ENCODE assay signal across 10 mouse cellular contexts in the genomic region with DNA sequence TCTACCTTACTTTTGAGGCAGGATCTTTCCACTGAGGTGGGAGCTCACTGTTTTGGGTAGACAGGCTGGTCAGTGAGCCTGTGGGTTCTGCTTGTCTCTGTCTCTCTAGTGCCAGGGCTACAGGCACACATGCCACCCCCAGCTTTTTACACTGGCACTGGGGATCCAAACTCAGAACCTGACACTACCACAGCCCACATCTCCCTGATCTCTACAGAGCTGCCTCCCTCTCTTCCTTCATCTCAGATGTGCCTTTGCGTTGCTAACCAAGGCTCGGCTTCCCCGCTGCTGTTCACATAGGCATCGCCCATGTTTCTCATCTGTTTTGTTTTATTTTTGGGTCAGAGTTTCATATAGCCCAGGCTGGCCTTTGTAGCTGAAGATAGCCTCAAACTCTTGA. TPM values are rescaled to one million over a fixed set of nuclear protein-coding genes. Genes with fewer than 3 reads are reported as not detected.
DNase-seq lines count a peak whose midpoint lies in the region; ATAC-seq and TF ChIP-seq lines count a peak whose summit lies in the region.
"Had no signal": no experiment of that assay in that cellular context is flagged by ENCODE, and none has a peak within 500 bp of the region (broad histone marks: within the 10 kb centered on the region; RNA-seq: fewer than 3 reads in every experiment).

No protein-coding gene starts in this region.

- H3K9ac ChIP-seq in embryonic facial prominence, embryonic 12.5 days, result no peak overlapping the region
- H3K9ac ChIP-seq in kidney, postnatal 0 days (ENCODE audit: low read depth, low read length), result no peak overlapping the region
- H3K9ac ChIP-seq: limb, embryonic 12.5 days had no signal

- no peak overlapping the region for H3K4me3 ChIP-seq in embryonic facial prominence, embryonic 12.5 days
- H3K4me3 ChIP-seq in embryonic facial prominence, embryonic 10.5 days, result no peak overlapping the region
- H3K4me3 ChIP-seq in kidney, postnatal 0 days (replicated peaks; ENCODE audit: low read depth, low read length), result no peak overlapping the region
- no peak overlapping the region for H3K4me3 ChIP-seq in small intestine, adult 2 months (ENCODE audit: low read depth, low read length)
- H3K4me3 ChIP-seq: limb, embryonic 12.5 days had no signal

- TF ChIP-seq CTCF in kidney, postnatal 0 days (IDR thresholded peaks at IDR 0.05; ENCODE audit: low read depth), result no peak
- no peak for TF ChIP-seq CTCF in small intestine, adult 2 months (IDR thresholded peaks at IDR 0.05; ENCODE audit: extremely low read depth, insufficient read length, insufficient replicate concordance, low read depth, low read length)

- DNase-seq in embryonic facial prominence, embryonic 10.5 days (ENCODE audit: low spot score), result no peak
- no peak for DNase-seq in kidney, postnatal 0 days (ENCODE audit: low spot score)
- DNase-seq in kidney, adult 11 months, result no peak
- DNase-seq in brain, adult 2 months (ENCODE audit: low read depth, low spot score), result peak; percentile 24
- no peak for DNase-seq in adrenal gland, postnatal 14 days
- DNase-seq in kidney, postnatal 10 days, result no peak
- DNase-seq: gastrocnemius, postnatal 14 days had no signal

- 0 out of 2 replicates have a peak overlapping the region, but pooled peaks have one; percentile 0 for H3K27ac ChIP-seq in embryonic facial prominence, embryonic 12.5 days
- H3K27ac ChIP-seq in embryonic facial prominence, embryonic 10.5 days (replicated peaks), result no peak overlapping the region
- peak overlapping the region; percentile 48; the same call in 1 of the 2 replicates for H3K27ac ChIP-seq in kidney, postnatal 0 days
- peak overlapping the region; percentile 82 for H3K27ac ChIP-seq in small intestine, adult 2 months (ENCODE audit: insufficient read depth, low read depth, low read length)
- H3K27ac ChIP-seq: limb, embryonic 12.5 days had no signal

- H3K27me3 ChIP-seq in embryonic facial prominence, embryonic 12.5 days, result no peaks in the 10 kb centered on the region
- H3K27me3 ChIP-seq in embryonic facial prominence, embryonic 10.5 days (replicated peaks; ENCODE audit: low read depth, poor library complexity, severe bottlenecking), result no peaks in the 10 kb centered on the region
- H3K27me3 ChIP-seq in kidney, postnatal 0 days (ENCODE audit: insufficient read depth, low read length), result no peaks in the 10 kb centered on the region
- H3K27me3 ChIP-seq in small intestine, adult 2 months (ENCODE audit: control insufficient read depth, insufficient read depth, low read length), result no peaks in the 10 kb centered on the region
- H3K27me3 ChIP-seq: limb, embryonic 12.5 days had no signal

- 76% methylated on average over 4 of the region's 4 CpGs for WGBS in embryonic facial prominence, embryonic 12.5 days
- 91% methylated on average over 4 of the region's 4 CpGs for WGBS in embryonic facial prominence, embryonic 10.5 days
- WGBS in kidney, postnatal 0 days, result 88% methylated on average over 4 of the region's 4 CpGs
- WGBS in small intestine, adult 2 months, result 81% methylated on average over 4 of the region's 4 CpGs

- H3K9me3 ChIP-seq in embryonic facial prominence, embryonic 12.5 days, result no peaks in the 10 kb centered on the region
- no peaks in the 10 kb centered on the region for H3K9me3 ChIP-seq in embryonic facial prominence, embryonic 10.5 days
- H3K9me3 ChIP-seq in kidney, postnatal 0 days (replicated peaks; ENCODE audit: low read length), result no peaks in the 10 kb centered on the region
- H3K9me3 ChIP-seq: limb, embryonic 12.5 days had no signal

- no peaks in the 10 kb centered on the region for H3K4me1 ChIP-seq in embryonic facial prominence, embryonic 12.5 days
- H3K4me1 ChIP-seq in embryonic facial prominence, embryonic 10.5 days, result 0 out of 2 replicates have a peak, but pooled peaks cover 8% of the 10 kb centered on the region
- H3K4me1 ChIP-seq in kidney, postnatal 0 days (replicated peaks; ENCODE audit: insufficient read depth, low read length), result no peaks in the 10 kb centered on the region
- no peaks in the 10 kb centered on the region for H3K4me1 ChIP-seq in small intestine, adult 2 months (ENCODE audit: control insufficient read depth, insufficient read depth, insufficient read length, low read length)
- H3K4me1 ChIP-seq: limb, embryonic 12.5 days had no signal

- no peaks in the 10 kb centered on the region for H3K36me3 ChIP-seq in embryonic facial prominence, embryonic 12.5 days
- H3K36me3 ChIP-seq in embryonic facial prominence, embryonic 10.5 days (replicated peaks), result no peaks in the 10 kb centered on the region
- H3K36me3 ChIP-seq in kidney, postnatal 0 days (ENCODE audit: insufficient read depth, low read length), result no peaks in the 10 kb centered on the region
- H3K36me3 ChIP-seq in small intestine, adult 2 months (ENCODE audit: control insufficient read depth, insufficient read depth, low read length), result no peaks in the 10 kb centered on the region
- H3K36me3 ChIP-seq: limb, embryonic 12.5 days had no signal

- TF ChIP-seq POLR2A in small intestine, adult 2 months (IDR thresholded peaks at IDR 0.05; ENCODE audit: low read depth, low read length), result no peak

- ATAC-seq in embryonic facial prominence, embryonic 12.5 days (ENCODE audit: insufficient number of reproducible peaks, insufficient read depth, low FRiP score, low TSS enrichment), result no peak
- ATAC-seq in kidney, postnatal 0 days (replicated peaks; ENCODE audit: low FRiP score, low read depth), result no peak

- no peak overlapping the region for H3K4me2 ChIP-seq in embryonic facial prominence, embryonic 12.5 days (replicated peaks)
- no peak overlapping the region for H3K4me2 ChIP-seq in kidney, postnatal 0 days (ENCODE audit: low read length)
- H3K4me2 ChIP-seq: limb, embryonic 12.5 days had no signal

RNA-seq across cellular contexts. Expression of gene Tyrobp, which starts 19.9 kb away (rescaled TPM):
- 16.7 and 18.7 TPM in 2 replicates for polyA plus RNA-seq in embryonic facial prominence, embryonic 12.5 days (2016; fragmentation: Nextera tagmentation; extraction: Ambion mirVana)
- polyA plus RNA-seq in embryonic facial prominence, embryonic 10.5 days (2016; fragmentation: Nextera tagmentation; extraction: Ambion mirVana), result 11.8 and 15.4 TPM in 2 replicates
- polyA plus RNA-seq in kidney, postnatal 0 days (2015; fragmentation: Nextera tagmentation; extraction: Ambion mirVana), result 41.9 and 47.3 TPM in 2 replicates
- polyA plus RNA-seq in small intestine, adult 2 months (2012; rRNA removed), result 101 and 135 TPM in 2 replicates
- 19.9 and 30.9 TPM in 2 replicates for total RNA-seq in adrenal gland, postnatal 14 days (2021)

RNA-seq across cellular contexts. Expression of gene Hcst, which starts 26.0 kb away (rescaled TPM):
- 0.70 and 0.98 TPM in 2 replicates for polyA plus RNA-seq in embryonic facial prominence, embryonic 12.5 days (2016; fragmentation: Nextera tagmentation; extraction: Ambion mirVana)
- not detected in 2 replicates for polyA plus RNA-seq in embryonic facial prominence, embryonic 10.5 days (2016; fragmentation: Nextera tagmentation; extraction: Ambion mirVana)
- 2.1 and 3.4 TPM in 2 replicates for polyA plus RNA-seq in kidney, postnatal 0 days (2015; fragmentation: Nextera tagmentation; extraction: Ambion mirVana)
- 33.7 and 56.1 TPM in 2 replicates for polyA plus RNA-seq in small intestine, adult 2 months (2012; rRNA removed)
- 7.1 TPM in 1 of 2 replicates, not detected in the other for total RNA-seq in adrenal gland, postnatal 14 days (2021)
- polyA plus RNA-seq: limb, embryonic 12.5 days had no signal

RNA-seq across cellular contexts. Expression of gene Nfkbid, which starts 27.9 kb away (rescaled TPM):
- polyA plus RNA-seq in embryonic facial prominence, embryonic 12.5 days (2016; fragmentation: Nextera tagmentation; extraction: Ambion mirVana), result 2.1 and 2.9 TPM in 2 replicates
- 1.1 and 1.8 TPM in 2 replicates for polyA plus RNA-seq in embryonic facial prominence, embryonic 10.5 days (2016; fragmentation: Nextera tagmentation; extraction: Ambion mirVana)
- 1.1 and 1.2 TPM in 2 replicates for polyA plus RNA-seq in kidney, postnatal 0 days (2015; fragmentation: Nextera tagmentation; extraction: Ambion mirVana)
- 5.0 and 9.2 TPM in 2 replicates for polyA plus RNA-seq in small intestine, adult 2 months (2012; rRNA removed)
- total RNA-seq in adrenal gland, postnatal 14 days (2021), result 2.8 and 3.9 TPM in 2 replicates

RNA-seq across cellular contexts. Expression of gene Lrfn3, which starts 31.1 kb away (rescaled TPM):
- 8.3 and 8.6 TPM in 2 replicates for polyA plus RNA-seq in embryonic facial prominence, embryonic 12.5 days (2016; fragmentation: Nextera tagmentation; extraction: Ambion mirVana)
- 5.0 and 5.4 TPM in 2 replicates for polyA plus RNA-seq in embryonic facial prominence, embryonic 10.5 days (2016; fragmentation: Nextera tagmentation; extraction: Ambion mirVana)
- 9.3 and 9.5 TPM in 2 replicates for polyA plus RNA-seq in kidney, postnatal 0 days (2015; fragmentation: Nextera tagmentation; extraction: Ambion mirVana)
- polyA plus RNA-seq in small intestine, adult 2 months (2012; rRNA removed), result 12.7 and 28.1 TPM in 2 replicates
- total RNA-seq in adrenal gland, postnatal 14 days (2021), result 15.6 and 16.2 TPM in 2 replicates

RNA-seq across cellular contexts. Expression of gene Aplp1, which starts 51.7 kb away (rescaled TPM):
- polyA plus RNA-seq in embryonic facial prominence, embryonic 12.5 days (2016; fragmentation: Nextera tagmentation; extraction: Ambion mirVana), result 66.5 and 74.7 TPM in 2 replicates
- polyA plus RNA-seq in embryonic facial prominence, embryonic 10.5 days (2016; fragmentation: Nextera tagmentation; extraction: Ambion mirVana), result 28.6 and 32.3 TPM in 2 replicates
- 24.1 and 25.4 TPM in 2 replicates for polyA plus RNA-seq in kidney, postnatal 0 days (2015; fragmentation: Nextera tagmentation; extraction: Ambion mirVana)
- 32.1 and 193 TPM in 2 replicates for polyA plus RNA-seq in small intestine, adult 2 months (2012; rRNA removed)
- 21.3 and 28.3 TPM in 2 replicates for total RNA-seq in adrenal gland, postnatal 14 days (2021)
